Mouse (Mus musculus) MEL (cell line): ENCODE results near the gene Stat1. TPM values are rescaled to one million over a fixed set of nuclear protein-coding genes. Genes with fewer than 3 reads are reported as not detected.

Experiments used
- DNase-seq: peaks from one replicate; pipeline ENCODE4 v3.0.0; 2011; ENCODE audit warnings: low read depth, low spot score
- H3K27ac ChIP-seq: 2 replicates; pipeline ENCODE4 v1.5.1; 2012; ENCODE audit warnings: low read depth, mild to moderate bottlenecking, control low read depth, low read length, moderate library complexity; ENCODE audit not compliant: control insufficient read depth
- H3K27me3 ChIP-seq, 2 experiments: fragments of 150-350 bp in 1 of 2; sonication (generic) in 1 of 2; 2 replicates each; pipeline ENCODE4 v1.6.1; 2012; ENCODE audit warnings: low read length in 2 of 2, mild to moderate bottlenecking in 2 of 2, improper control_type of control experiment in 1 of 2, moderate library complexity in 1 of 2; ENCODE audit not compliant: insufficient read depth in 2 of 2, control insufficient read depth in 1 of 2
- H3K36me3 ChIP-seq, 2 experiments: 2 replicates each; pipeline ENCODE4 v1.6.1; 2012 to 2014; ENCODE audit warnings: low read length in 2 of 2, improper control_type of control experiment in 1 of 2, inconsistent platforms in 1 of 2, mild to moderate bottlenecking in 1 of 2; ENCODE audit not compliant: insufficient read depth in 2 of 2, control insufficient read depth in 1 of 2
- H3K4me1 ChIP-seq, 2 experiments: fragments of 150-350 bp in 1 of 2; sonication (generic) in 1 of 2; 2 replicates each; pipeline ENCODE4 v1.6.1; 2012; ENCODE audit warnings: low read length in 2 of 2, improper control_type of control experiment in 1 of 2, mild to moderate bottlenecking in 1 of 2; ENCODE audit not compliant: insufficient read depth in 2 of 2, control insufficient read depth in 1 of 2
- H3K4me3 ChIP-seq, 2 experiments: fragments of 150-350 bp in 1 of 2; sonication (generic) in 1 of 2; 2 replicates each; pipeline ENCODE4 v1.5.1; 2012; ENCODE audit warnings: low read depth in 2 of 2, low read length in 2 of 2, mild to moderate bottlenecking in 2 of 2, moderate library complexity in 2 of 2, control low read depth in 1 of 2, improper control_type of control experiment in 1 of 2; ENCODE audit not compliant: control insufficient read depth in 1 of 2, insufficient read depth in 1 of 2
- H3K79me2 ChIP-seq: 2 replicates; pipeline ENCODE4 v1.6.1; 2012; ENCODE audit warnings: mild to moderate bottlenecking, low read length, moderate library complexity; ENCODE audit not compliant: control insufficient read depth, poor library complexity, insufficient read depth
- H3K9ac ChIP-seq: 2 replicates; pipeline ENCODE4 v1.6.1; 2012; ENCODE audit warnings: low read depth, mild to moderate bottlenecking, control low read depth, low read length, moderate library complexity; ENCODE audit not compliant: control insufficient read depth, poor library complexity, severe bottlenecking
- H3K9me3 ChIP-seq: fragments of 150-350 bp; sonication (generic); replicated peaks from 2 replicates; pipeline ENCODE4 v1.6.1; 2012; ENCODE audit warnings: mild to moderate bottlenecking, low read length, improper control_type of control experiment, moderate library complexity; ENCODE audit not compliant: insufficient read depth
- BHLHE40 ChIP-seq: IDR thresholded peaks from 2 replicates; pipeline ENCODE4 v1.6.1; 2012; ENCODE audit warnings: low read depth, mild to moderate bottlenecking, inconsistent platforms, low read length, improper control_type of control experiment, borderline replicate concordance
- CHD2 ChIP-seq: IDR thresholded peaks from 2 replicates; pipeline ENCODE4 v1.6.1; 2011; ENCODE audit warnings: low read length, improper control_type of control experiment
- CTCF ChIP-seq, 3 experiments: IDR thresholded peaks in 2 of 3; conservative IDR thresholded peaks in 1 of 3; 2 replicates each; pipeline ENCODE4 v1.5.1; 2011 to 2012; ENCODE audit warnings: low read length in 3 of 3, low read depth in 2 of 3, mild to moderate bottlenecking in 2 of 3, improper control_type of control experiment in 1 of 3, inconsistent platforms in 1 of 3, mixed read lengths in 1 of 3, moderate library complexity in 1 of 3; ENCODE audit not compliant: control insufficient read depth in 1 of 3, insufficient read depth in 1 of 3, poor library complexity in 1 of 3, severe bottlenecking in 1 of 3
- E2F4 ChIP-seq: IDR thresholded peaks from 2 replicates; pipeline ENCODE4 v1.6.1; 2011; ENCODE audit warnings: low read depth, low read length, improper control_type of control experiment, borderline replicate concordance
- EP300 ChIP-seq, 2 experiments: IDR thresholded peaks; 2 replicates each; pipeline ENCODE4 v1.6.1; 2011; ENCODE audit warnings: improper control_type of control experiment in 2 of 2, low read length in 2 of 2, low read depth in 1 of 2, mild to moderate bottlenecking in 1 of 2
- ETS1 ChIP-seq: IDR thresholded peaks from 2 replicates; pipeline ENCODE4 v1.6.1; 2012; ENCODE audit warnings: low read depth, mild to moderate bottlenecking, inconsistent platforms, low read length, improper control_type of control experiment, moderate library complexity
- GATA1 ChIP-seq: IDR thresholded peaks from 2 replicates; pipeline ENCODE4 v1.6.1; 2011; ENCODE audit warnings: low read depth, low read length, improper control_type of control experiment
- HCFC1 ChIP-seq: IDR thresholded peaks from 2 replicates; pipeline ENCODE4 v1.6.1; 2012; ENCODE audit warnings: low read depth, mild to moderate bottlenecking, inconsistent platforms, low read length, improper control_type of control experiment, moderate library complexity
- JUND ChIP-seq: IDR thresholded peaks from 2 replicates; pipeline ENCODE4 v1.6.1; 2011; ENCODE audit warnings: low read depth, mild to moderate bottlenecking, improper control_type of control experiment, low read length
- MAZ ChIP-seq: IDR thresholded peaks from 2 replicates; pipeline ENCODE4 v1.6.1; 2012; ENCODE audit warnings: low read depth, mild to moderate bottlenecking, inconsistent platforms, low read length, improper control_type of control experiment
- MYB ChIP-seq: IDR thresholded peaks from 2 replicates; pipeline ENCODE4 v1.6.1; 2011; ENCODE audit warnings: mild to moderate bottlenecking, low read depth, low read length, improper control_type of control experiment
- NELFE ChIP-seq: IDR thresholded peaks from 2 replicates; pipeline ENCODE4 v1.6.1; 2011; ENCODE audit warnings: low read depth, low read length, improper control_type of control experiment
- POLR2A ChIP-seq, 2 experiments: IDR thresholded peaks; 2 replicates each; pipeline ENCODE4 v1.6.1; 2011 to 2012; ENCODE audit warnings: low read length in 2 of 2, mild to moderate bottlenecking in 2 of 2, control low read depth in 1 of 2, improper control_type of control experiment in 1 of 2, low read depth in 1 of 2, moderate library complexity in 1 of 2; ENCODE audit not compliant: control insufficient read depth in 1 of 2, insufficient read depth in 1 of 2, poor library complexity in 1 of 2
- POLR2AphosphoS5 ChIP-seq: IDR thresholded peaks from 2 replicates; pipeline ENCODE4 v1.6.1; 2012; ENCODE audit warnings: low read depth, borderline replicate concordance, mild to moderate bottlenecking, inconsistent platforms, low read length, moderate library complexity, mixed read lengths
- RAD21 ChIP-seq: IDR thresholded peaks from 2 replicates; pipeline ENCODE4 v1.6.1; 2011; ENCODE audit warnings: mild to moderate bottlenecking, low read depth, low read length, improper control_type of control experiment
- SIN3A ChIP-seq: IDR thresholded peaks from 2 replicates; pipeline ENCODE4 v1.6.1; 2012; ENCODE audit warnings: low read length, improper control_type of control experiment, inconsistent platforms
- SMC3 ChIP-seq: IDR thresholded peaks from 2 replicates; pipeline ENCODE4 v1.6.1; 2011; ENCODE audit warnings: low read depth, low read length, improper control_type of control experiment
- TAL1 ChIP-seq: IDR thresholded peaks from 2 replicates; pipeline ENCODE4 v1.6.1; 2012; ENCODE audit warnings: mild to moderate bottlenecking, inconsistent platforms, low read length, moderate library complexity, mixed read lengths
- TBP ChIP-seq: IDR thresholded peaks from 2 replicates; pipeline ENCODE4 v1.8.0; 2011; ENCODE audit warnings: low read depth, low read length, improper control_type of control experiment
- ZKSCAN1 ChIP-seq: IDR thresholded peaks from 2 replicates; pipeline ENCODE4 v1.6.1; 2012; ENCODE audit warnings: low read depth, mild to moderate bottlenecking, inconsistent platforms, low read length, improper control_type of control experiment, moderate library complexity
- ZMIZ1 ChIP-seq: IDR thresholded peaks from 2 replicates; pipeline ENCODE4 v1.6.1; 2012; ENCODE audit warnings: low read depth, mild to moderate bottlenecking, inconsistent platforms, low read length, improper control_type of control experiment, moderate library complexity
- polyA plus RNA-seq, 2 experiments: library from polyadenylated mRNA; stranded (reverse) in 1 of 2; unstranded in 1 of 2; fragments of >175 nt in 1 of 2; fragments of >200 nt in 1 of 2; gene quantifications; 2 replicates each; pipeline versions ENCODE4 v1.2.1 to v1.2.4; 2012; ENCODE audit warnings: low replicate concordance in 2 of 2, low read depth in 1 of 2; ENCODE audit not compliant: insufficient read length in 2 of 2, insufficient read depth in 1 of 2, missing spikeins in 1 of 2
- total RNA-seq: library from RNA; depleted of rRNA; stranded (reverse); fragments of 300-350 nt; gene quantifications from 2 replicates; pipeline ENCODE4 v1.2.3, GENCODE M21; 2012

The Stat1 gene
- total and polyA plus RNA-seq, 3 experiments: 9.7 to 44.0 (median 10.9) TPM

DNA sequence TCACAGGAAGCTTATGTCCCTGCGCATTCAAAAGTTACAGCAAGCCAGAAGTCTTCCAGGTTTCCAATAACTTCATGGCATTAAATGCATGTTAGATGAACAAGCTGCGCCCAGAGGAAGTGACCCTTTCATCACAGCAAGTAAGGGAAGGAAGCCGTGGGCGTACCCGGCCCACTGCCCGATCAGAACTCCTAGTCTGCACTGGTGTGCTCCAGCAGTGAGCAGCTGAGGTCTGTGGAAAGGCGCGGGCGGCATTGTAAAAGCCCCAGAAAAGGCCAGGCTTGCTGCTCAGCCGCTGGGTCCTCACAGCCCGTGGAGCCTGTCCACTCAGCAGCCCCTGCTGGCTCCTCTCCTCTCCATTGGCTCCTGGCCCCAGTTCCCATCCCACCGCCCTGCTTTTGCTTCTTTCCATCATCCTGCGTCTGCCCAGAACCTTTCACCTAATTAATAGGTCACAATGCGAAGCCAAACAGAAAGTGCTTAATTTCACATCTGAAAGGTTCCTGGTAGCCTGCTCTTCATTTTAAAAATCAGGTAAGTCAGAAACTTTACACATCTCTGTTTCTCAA is 47.5 kb downstream of the Stat1 start:
- no peak for TF ChIP-seq NELFE
- TF ChIP-seq RAD21: no peak
- no peak for TF ChIP-seq GATA1
- no peak for TF ChIP-seq TBP
- no peak for TF ChIP-seq TAL1
- H3K9ac ChIP-seq: no peak overlapping the region
- H3K27me3 ChIP-seq: no peaks in the 10 kb centered on the region
- peaks cover 0 to 5% of the 10 kb centered on the region in 2 experiments; a peak in 1 of 4 replicates for H3K4me1 ChIP-seq
- no peak overlapping the region for H3K27ac ChIP-seq
- no peaks in the 10 kb centered on the region for H3K79me2 ChIP-seq
- H3K9me3 ChIP-seq: no peaks in the 10 kb centered on the region
- DNase-seq: no peak
- peaks cover 0 to 7% of the 10 kb centered on the region in 2 experiments; a peak in 2 of 4 replicates for H3K36me3 ChIP-seq
- no peak overlapping the region for H3K4me3 ChIP-seq

DNA sequence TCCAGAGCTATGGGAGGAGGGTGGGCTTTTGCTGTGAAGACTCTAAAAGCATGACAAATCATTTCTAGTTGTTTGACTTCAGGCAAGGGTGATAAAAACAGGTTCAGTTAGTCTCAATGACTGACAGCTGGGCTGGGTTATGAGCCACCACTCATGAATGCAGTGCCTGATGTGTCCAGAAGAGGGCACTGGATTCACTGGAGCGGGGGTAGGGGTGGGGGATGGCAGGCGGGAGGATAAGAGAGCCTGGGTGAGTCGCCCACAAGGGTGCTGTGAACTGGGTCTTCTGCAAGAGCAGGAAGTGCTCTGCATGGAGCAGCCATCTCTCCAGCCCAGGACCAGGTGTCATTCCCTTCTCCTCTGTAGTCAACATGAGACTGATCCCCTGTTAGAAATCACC is 50.8 kb downstream of the Stat1 start:
- H3K4me1 ChIP-seq: peaks cover 0 to 5% of the 10 kb centered on the region in 2 experiments; a peak in 2 of 4 replicates
- DNase-seq: peak; percentile 79

DNA sequence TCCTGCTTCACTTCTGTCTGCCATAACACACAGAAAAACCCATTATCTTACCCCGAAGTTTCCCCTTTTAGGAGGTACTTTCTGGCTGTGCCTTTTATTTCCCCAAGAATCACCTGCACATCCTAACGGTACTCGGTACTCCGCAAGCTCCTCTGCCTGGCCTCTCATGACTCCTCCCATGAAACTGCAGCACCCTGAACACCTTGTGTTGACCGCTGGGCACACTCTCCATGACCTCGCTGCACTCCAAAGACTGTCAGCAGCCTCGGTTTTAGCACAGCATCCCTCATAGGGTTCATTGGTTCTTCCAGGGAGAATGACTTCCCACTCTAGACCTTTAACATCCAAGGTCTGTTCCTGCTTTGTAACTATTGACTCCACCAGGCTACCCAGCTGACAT is 51.5 kb downstream of the Stat1 start:
- Histone ChIP-seq H3K4me1 (peaks cover 0 to 5% of the 10 kb centered on the region in 2 experiments; a peak in 2 of 4 replicates), H3K27ac (no peak overlapping the region), H3K79me2 (no peaks in the 10 kb centered on the region), H3K9me3 (no peaks in the 10 kb centered on the region), H3K4me3 (no peak overlapping the region), H3K9ac (no peak overlapping the region), H3K27me3 (no peaks in the 10 kb centered on the region), H3K36me3 (peaks cover 0 to 8% of the 10 kb centered on the region in 2 experiments; a peak in 2 of 4 replicates)
- DNase-seq: peak; percentile 21
- TF ChIP-seq EP300 (IDR thresholded peaks at IDR 0.05; ENCODE audit: low read depth in 1 of 2, low read length in 2 of 2) (no peak), JUND (no peak), SMC3 (no peak), RAD21 (no peak), ZKSCAN1 (no peak), POLR2A (IDR thresholded peaks at IDR 0.05; ENCODE audit: control insufficient read depth in 1 of 2, insufficient read depth in 1 of 2, low read depth in 1 of 2, low read length in 2 of 2, poor library complexity in 1 of 2) (no peak), CHD2 (no peak), ZMIZ1 (no peak), MAZ (no peak), TAL1 (no peak)

More for the DNA sequence above, 50.8 kb downstream of the Stat1 start:
- Histone ChIP-seq H3K27ac (no peak overlapping the region), H3K27me3 (no peaks in the 10 kb centered on the region), H3K4me3 (peak overlapping the region in 1 of 2 experiments; percentile 10; a peak in 1 of 4 replicates), H3K9me3 (no peaks in the 10 kb centered on the region), H3K79me2 (no peaks in the 10 kb centered on the region), H3K36me3 (peaks cover 0 to 8% of the 10 kb centered on the region in 2 experiments; a peak in 2 of 4 replicates), H3K9ac (no peak overlapping the region)
- TF ChIP-seq SIN3A: 0 out of 2 replicates have a peak, but pooled peaks have one; percentile 31
- no peak for TF ChIP-seq MYB
- peak; percentile 31; the same call in 1 of the 2 replicates for TF ChIP-seq ETS1
- TF ChIP-seq POLR2AphosphoS5: no peak
- no peak for TF ChIP-seq HCFC1
- 0 out of 2 replicates have a peak, but pooled peaks have one; percentile 4 for TF ChIP-seq BHLHE40
- peak; percentile 92 for TF ChIP-seq MAZ
- TF ChIP-seq SMC3: peak; percentile 69
- TF ChIP-seq E2F4: no peak
- peak; percentile 76 to 83 (median 76) for TF ChIP-seq CTCF (IDR thresholded peaks at IDR 0.05 in 2 of 3, conservative IDR thresholded peaks at IDR 0.05 in 1 of 3; ENCODE audit: control insufficient read depth in 1 of 3, insufficient read depth in 1 of 3, low read depth in 2 of 3, low read length in 3 of 3, poor library complexity in 1 of 3, severe bottlenecking in 1 of 3)
- TF ChIP-seq RAD21: peak; percentile 42
